Comparison of ENCODE assay signal across 9 mouse cellular contexts in genomic region chr19:18548668-18549067, GRCm38 (mm10).
A peak's percentile ranks its signal among the peaks of the same experiment; 100 is the strongest.
DNase-seq lines count a peak whose midpoint lies in the region; ATAC-seq and TF ChIP-seq lines count a peak whose summit lies in the region.
"Had no signal": no experiment of that assay in that cellular context is flagged by ENCODE, and none has a peak within 500 bp of the region (broad histone marks: within the 10 kb centered on the region; RNA-seq: fewer than 3 reads in every experiment).

No protein-coding gene starts in this region.

- H3K27ac ChIP-seq in heart, postnatal 0 days (ENCODE audit: low read depth), result no peak overlapping the region
- no peak overlapping the region for H3K27ac ChIP-seq in heart, embryonic 12.5 days (ENCODE audit: poor library complexity, severe bottlenecking)
- no peak overlapping the region for H3K27ac ChIP-seq in hindbrain, embryonic 11.5 days (ENCODE audit: low read depth, low read length)
- H3K27ac ChIP-seq in midbrain, embryonic 12.5 days (replicated peaks), result no peak overlapping the region
- H3K27ac ChIP-seq: macrophage had no signal

- H3K27me3 ChIP-seq in heart, postnatal 0 days (ENCODE audit: control insufficient read depth, insufficient read depth, low read length), result no peaks in the 10 kb centered on the region
- no peaks in the 10 kb centered on the region for H3K27me3 ChIP-seq in heart, embryonic 12.5 days (replicated peaks)
- no peaks in the 10 kb centered on the region for H3K27me3 ChIP-seq in hindbrain, embryonic 11.5 days (ENCODE audit: control insufficient read depth, insufficient read depth, low read length)
- no peaks in the 10 kb centered on the region for H3K27me3 ChIP-seq in midbrain, embryonic 12.5 days

- H3K4me2 ChIP-seq in heart, postnatal 0 days (ENCODE audit: low read depth, low read length), result no peak overlapping the region
- no peak overlapping the region for H3K4me2 ChIP-seq in heart, embryonic 12.5 days
- H3K4me2 ChIP-seq in hindbrain, embryonic 11.5 days (replicated peaks; ENCODE audit: low read depth, low read length), result no peak overlapping the region
- no peak overlapping the region for H3K4me2 ChIP-seq in midbrain, embryonic 12.5 days (replicated peaks)

- no peak overlapping the region for H3K4me3 ChIP-seq in heart, postnatal 0 days (ENCODE audit: low read depth, low read length)
- H3K4me3 ChIP-seq in heart, embryonic 12.5 days, result no peak overlapping the region
- H3K4me3 ChIP-seq in hindbrain, embryonic 11.5 days (ENCODE audit: low read depth, low read length), result no peak overlapping the region
- H3K4me3 ChIP-seq in midbrain, embryonic 12.5 days, result no peak overlapping the region

- H3K9ac ChIP-seq in heart, postnatal 0 days (replicated peaks; ENCODE audit: low read depth, low read length), result no peak overlapping the region
- no peak overlapping the region for H3K9ac ChIP-seq in heart, embryonic 12.5 days
- no peak overlapping the region for H3K9ac ChIP-seq in hindbrain, embryonic 11.5 days (ENCODE audit: low read depth, low read length)
- no peak overlapping the region for H3K9ac ChIP-seq in midbrain, embryonic 12.5 days (replicated peaks)

- H3K4me1 ChIP-seq in heart, postnatal 0 days (ENCODE audit: control insufficient read depth, insufficient read depth), result no peaks in the 10 kb centered on the region
- H3K4me1 ChIP-seq in heart, embryonic 12.5 days (replicated peaks), result no peaks in the 10 kb centered on the region
- no peaks in the 10 kb centered on the region for H3K4me1 ChIP-seq in hindbrain, embryonic 11.5 days (replicated peaks; ENCODE audit: control insufficient read depth, insufficient read depth, low read length)
- no peaks in the 10 kb centered on the region for H3K4me1 ChIP-seq in midbrain, embryonic 12.5 days

- H3K9me3 ChIP-seq in heart, postnatal 0 days (replicated peaks; ENCODE audit: control insufficient read depth, low read length), result no peaks in the 10 kb centered on the region
- H3K9me3 ChIP-seq in heart, embryonic 12.5 days (replicated peaks), result no peaks in the 10 kb centered on the region
- no peaks in the 10 kb centered on the region for H3K9me3 ChIP-seq in hindbrain, embryonic 11.5 days (ENCODE audit: control insufficient read depth, low read length)
- no peaks in the 10 kb centered on the region for H3K9me3 ChIP-seq in midbrain, embryonic 12.5 days

- no peaks in the 10 kb centered on the region for H3K36me3 ChIP-seq in heart, postnatal 0 days (replicated peaks; ENCODE audit: control insufficient read depth, insufficient read depth, low read length)
- H3K36me3 ChIP-seq in heart, embryonic 12.5 days, result no peaks in the 10 kb centered on the region
- no peaks in the 10 kb centered on the region for H3K36me3 ChIP-seq in hindbrain, embryonic 11.5 days (ENCODE audit: control insufficient read depth, insufficient read depth, low read length)
- no peaks in the 10 kb centered on the region for H3K36me3 ChIP-seq in midbrain, embryonic 12.5 days

- TF ChIP-seq EP300 in heart, postnatal 0 days (IDR thresholded peaks at IDR 0.05; ENCODE audit: low read depth), result no peak

- no peak for ATAC-seq in heart, postnatal 0 days (ENCODE audit: insufficient read depth, low read depth)
- no peak for ATAC-seq in heart, embryonic 12.5 days (ENCODE audit: insufficient number of reproducible peaks, low FRiP score)
- ATAC-seq in hindbrain, embryonic 11.5 days (ENCODE audit: low FRiP score), result peak; percentile 30; the same call in 1 of the 2 replicates
- ATAC-seq in midbrain, embryonic 12.5 days (ENCODE audit: low FRiP score, low read depth), result peak; percentile 52; the same call in 1 of the 2 replicates

- WGBS in heart, postnatal 0 days, result 11% methylated on average over 4 of the region's 4 CpGs
- 16% methylated on average over 4 of the region's 4 CpGs for WGBS in heart, embryonic 12.5 days
- 14% methylated on average over 4 of the region's 4 CpGs for WGBS in hindbrain, embryonic 11.5 days
- WGBS in midbrain, embryonic 12.5 days, result 16% methylated on average over 4 of the region's 4 CpGs

- peak; percentile 55 for DNase-seq in heart, postnatal 0 days (ENCODE audit: low spot score)
- peak; percentile 47 to 60 for DNase-seq in adrenal gland, adult 18-20 months (ENCODE audit: low spot score in 2 of 2)
- DNase-seq in embryo, embryonic 11.5 days (ENCODE audit: low read depth, low spot score), result peak; percentile 51
- peak; percentile 80 for DNase-seq in hindbrain, embryonic 11.5 days (ENCODE audit: low spot score)
- peak; percentile 62 for DNase-seq in left cerebral cortex, adult 11 months (ENCODE audit: low spot score)
- DNase-seq in skeletal muscle tissue, adult 2 months (ENCODE audit: low read depth, low spot score), result peak; percentile 7

- TF ChIP-seq CTCF in heart, postnatal 0 days (IDR thresholded peaks at IDR 0.05; ENCODE audit: low read depth), result peak; percentile 87

Comparison
In these comparisons a context has a peak if more than half of its experiments do, and no peak if none do; other contexts are left out.
1. ATAC-seq: peak in hindbrain, embryonic 11.5 days (single experiment) and midbrain, embryonic 12.5 days (single experiment); none in heart, postnatal 0 days (single experiment) and heart, embryonic 12.5 days (single experiment).
2. DNase-seq: peak in every context shown above with its lines; median percentile 80 in hindbrain, embryonic 11.5 days; 62 in left cerebral cortex, adult 11 months; 55 in heart, postnatal 0 days; 54 in adrenal gland, adult 18-20 months; 51 in embryo, embryonic 11.5 days; 7 in skeletal muscle tissue, adult 2 months.